Mouse (Mus musculus) ovary, postnatal 36 days (tissue): ENCODE measurements at regions not wholly inside any gene's neighbourhood (a gene's known extent, or its start where the extent isn't known, plus 50 kb on each side); places are given as distances from the start of the nearest gene placed in this dataset.

ENCODE experiments used
- DNase-seq: peaks from one replicate; pipeline ENCODE4 v3.0.0; 2022; ENCODE audit warnings: low spot score, mixed read lengths

GRCm38 (mm10) chr9:115483721-115484120, 173.5 kb upstream of the Stt3b start:
- no peak for DNase-seq

- no peak for DNase-seq
Measured at GRCm38 (mm10) chr9:115484408-115484807, 174.2 kb upstream of the Stt3b start.

- DNase-seq: no peak
Measured at GRCm38 (mm10) chr9:115485219-115485618, 175.0 kb upstream of the Stt3b start.

GRCm38 (mm10) chr9:115487175-115487760, 177.0 kb upstream of the Stt3b start:
- DNase-seq: no peak

- no peak for DNase-seq
Measured at GRCm38 (mm10) chr9:115488913-115489809, 178.9 kb upstream of the Stt3b start.

- DNase-seq: no peak
Measured at GRCm38 (mm10) chr9:115492431-115493171, 182.4 kb upstream of the Stt3b start.

- DNase-seq: no peak
Measured at GRCm38 (mm10) chr9:115493765-115494164, 183.5 kb upstream of the Stt3b start.

GRCm38 (mm10) chr9:115499536-115499935, 189.3 kb upstream of the Stt3b start:
- no peak for DNase-seq

GRCm38 (mm10) chr9:115504789-115505188, 194.6 kb upstream of the Stt3b start:
- no peak for DNase-seq

- no peak for DNase-seq
Measured at GRCm38 (mm10) chr9:115507131-115507689, 197.0 kb upstream of the Stt3b start.

- no peak for DNase-seq
Measured at GRCm38 (mm10) chr9:115512835-115513629, 202.8 kb upstream of the Stt3b start.

- DNase-seq: no peak
Measured at GRCm38 (mm10) chr9:115517903-115518302, 207.7 kb upstream of the Stt3b start.

- DNase-seq: no peak
Measured at GRCm38 (mm10) chr9:115524161-115524560, 213.9 kb upstream of the Stt3b start.

GRCm38 (mm10) chr9:115524591-115524990, 214.4 kb upstream of the Stt3b start:
- no peak for DNase-seq

- no peak for DNase-seq
Measured at GRCm38 (mm10) chr9:115526322-115526721, 216.1 kb upstream of the Stt3b start.

- no peak for DNase-seq
Measured at GRCm38 (mm10) chr9:115526981-115527380, 216.8 kb upstream of the Stt3b start.

GRCm38 (mm10) chr9:115534198-115534597, 224.0 kb upstream of the Stt3b start:
- no peak for DNase-seq

GRCm38 (mm10) chr9:115543665-115544064, 233.4 kb upstream of the Stt3b start:
- peak; percentile 17 for DNase-seq

GRCm38 (mm10) chr9:115545178-115545577, 235.0 kb upstream of the Stt3b start:
- no peak for DNase-seq

- DNase-seq: no peak
Measured at GRCm38 (mm10) chr9:115545792-115546191, 235.6 kb upstream of the Stt3b start.

- no peak for DNase-seq
Measured at GRCm38 (mm10) chr9:115547625-115548325, 237.6 kb upstream of the Stt3b start.
